Mouse (Mus musculus) CD4-positive naive resting alpha-beta T cell, adult 76 days (primary cell): ENCODE measurements around the gene Kncn. TPM values are rescaled to one million over a fixed set of nuclear protein-coding genes. Genes with fewer than 3 reads are reported as not detected.

Experiments
- total RNA-seq: library from RNA; stranded (reverse); gene quantifications from one replicate; pipeline ENCODE4 v1.2.4, GENCODE M21; 2023

Kncn gene
- not detected for total RNA-seq

DNA sequence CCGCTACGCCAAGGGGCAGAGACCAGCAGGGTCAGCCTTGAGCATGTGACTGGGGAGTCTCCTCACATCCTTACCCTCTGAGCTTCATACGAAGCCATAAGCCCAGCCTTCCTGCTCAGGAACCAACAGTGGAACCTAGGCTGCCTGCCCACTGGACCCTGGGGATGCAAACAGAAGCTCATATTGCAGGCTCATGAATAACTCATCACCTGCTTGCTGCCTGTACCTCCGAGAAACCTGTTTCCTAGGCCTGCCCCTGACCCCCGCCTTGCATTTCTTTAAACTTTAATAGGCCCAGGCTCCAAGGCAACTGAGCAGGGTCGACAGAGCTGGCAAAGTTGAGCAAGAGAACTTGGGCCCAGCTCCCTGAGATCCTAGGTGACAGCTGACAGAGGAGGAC lies at the start of gene Kncn:
Gene Kncn (plus strand): TSS at position 379 of the 400 bp plus-strand sequence.

DNA sequence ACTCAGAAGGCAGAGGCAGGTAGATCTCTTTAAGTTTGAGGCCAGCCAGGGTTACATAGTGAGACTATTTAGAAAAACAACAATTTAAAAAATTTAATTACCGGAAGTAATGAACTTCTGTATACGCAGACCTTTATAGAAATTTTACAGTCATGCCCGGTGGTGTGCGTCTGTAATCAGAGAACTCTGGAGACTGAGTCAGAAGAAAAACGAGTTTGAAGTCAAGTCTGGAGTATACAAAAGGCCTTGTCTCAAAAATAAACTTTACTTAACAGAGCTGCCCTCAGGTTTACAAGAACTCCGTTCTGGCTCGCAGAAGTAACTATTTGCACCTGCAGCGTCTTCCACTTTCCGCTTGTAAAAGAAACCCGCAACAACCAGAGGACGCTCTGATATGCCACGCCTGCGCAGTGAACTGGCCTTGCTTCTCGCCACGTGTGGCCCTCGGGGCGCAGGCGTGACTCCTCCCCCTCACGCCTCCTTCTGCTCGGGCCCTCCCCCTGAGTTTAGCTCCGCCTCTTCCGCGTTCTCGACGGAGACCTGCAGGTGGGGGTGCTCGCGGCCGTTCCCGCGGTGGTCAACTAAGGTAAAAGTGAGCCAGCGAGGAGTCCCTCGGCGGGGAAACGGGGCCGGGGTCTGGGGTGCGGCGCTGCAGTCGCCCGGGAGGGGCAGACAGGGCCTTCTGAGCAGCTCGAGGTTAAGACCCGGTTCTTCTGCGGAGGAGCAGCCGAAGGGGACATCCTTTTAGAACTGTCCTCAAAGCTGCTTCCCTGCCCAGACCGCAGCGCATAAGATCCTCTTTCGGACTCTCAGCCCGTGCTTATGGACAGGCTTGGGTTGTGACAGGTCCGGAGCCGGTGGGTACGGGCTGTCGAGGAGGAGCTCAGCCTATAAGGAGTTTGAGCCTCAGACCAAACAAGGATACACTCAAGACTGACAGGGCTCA lies 45.2 kb upstream of the Kncn start, which contains the start of gene Mknk1:
Gene Mknk1 (plus strand): TSS at position 503 of the 946 bp plus-strand sequence.

DNA sequence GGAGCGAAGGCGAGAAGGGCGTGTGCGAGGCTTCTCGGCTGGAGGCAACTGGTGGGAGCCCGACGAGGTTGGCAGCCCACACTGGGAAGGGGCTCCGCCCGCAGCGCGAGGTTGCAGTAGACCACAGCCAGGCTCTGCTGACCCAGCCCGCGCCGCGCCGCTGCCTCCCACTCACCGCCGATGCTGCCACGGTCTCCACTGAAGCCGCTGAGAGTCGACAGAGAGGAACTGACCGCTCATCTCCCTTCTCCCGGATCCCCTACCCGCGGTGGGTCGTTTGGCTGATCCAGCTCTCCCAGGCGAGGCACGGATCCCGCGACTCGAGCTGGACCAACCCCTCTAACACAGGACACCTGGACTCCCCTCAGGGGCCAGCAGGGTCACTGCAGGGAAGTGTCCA lies 6.4 kb downstream of the Kncn start, which contains the start of gene 6430628N08Rik:
Gene 6430628N08Rik (plus strand): TSS at position 113 of the 400 bp plus-strand sequence.

Other genes starting within 250 kb of the Kncn start
- not detected for gene Cyp4b1, start 236.7 kb upstream of the Kncn start, total RNA-seq
- gene Efcab14, start 146.7 kb upstream of the Kncn start, total RNA-seq, result 34.0 TPM
- gene Tex38, start 103.4 kb upstream of the Kncn start, total RNA-seq, result 0.76 TPM
- 20.7 TPM for gene Atpaf1, start 99.6 kb upstream of the Kncn start, total RNA-seq
- 14.9 TPM for gene Mob3c, start 56.3 kb upstream of the Kncn start, total RNA-seq
- 49.8 TPM for gene Mknk1, start 45.2 kb upstream of the Kncn start, total RNA-seq
- not detected for gene 6430628N08Rik, start 6.3 kb downstream of the Kncn start, total RNA-seq
- gene Dmbx1, start 55.5 kb downstream of the Kncn start, total RNA-seq, result not detected
- gene Faah, start 133.5 kb downstream of the Kncn start, total RNA-seq, result 141 TPM
- gene Nsun4, start 169.5 kb downstream of the Kncn start, total RNA-seq, result 63.0 TPM
- 297 TPM for gene Uqcrh, start 190.7 kb downstream of the Kncn start, total RNA-seq
- gene Lrrc41, start 190.9 kb downstream of the Kncn start, total RNA-seq, result 25.1 TPM
- 0.38 TPM for gene Rad54l, start 239.3 kb downstream of the Kncn start, total RNA-seq
- 31.9 TPM for gene Pomgnt1, start 239.4 kb downstream of the Kncn start, total RNA-seq